Mouse (Mus musculus): ENCODE measurements at regions not wholly inside any gene's neighbourhood (a gene's known extent, or its start where the extent isn't known, plus 50 kb on each side); places are given as distances from the start of the nearest gene placed in this dataset.
"Not testable (repeated sequence)": the region's sequence is repeated elsewhere in the genome, so short reads cannot be mapped to it uniquely, and the experiment has no call there.

- DNase-seq (ENCODE audit: low read depth, low spot score): no peak
These were observed 491.2 kb upstream of the Hsf2 start for GRCm38 (mm10) chr10:56994969-56995368.

DNA sequence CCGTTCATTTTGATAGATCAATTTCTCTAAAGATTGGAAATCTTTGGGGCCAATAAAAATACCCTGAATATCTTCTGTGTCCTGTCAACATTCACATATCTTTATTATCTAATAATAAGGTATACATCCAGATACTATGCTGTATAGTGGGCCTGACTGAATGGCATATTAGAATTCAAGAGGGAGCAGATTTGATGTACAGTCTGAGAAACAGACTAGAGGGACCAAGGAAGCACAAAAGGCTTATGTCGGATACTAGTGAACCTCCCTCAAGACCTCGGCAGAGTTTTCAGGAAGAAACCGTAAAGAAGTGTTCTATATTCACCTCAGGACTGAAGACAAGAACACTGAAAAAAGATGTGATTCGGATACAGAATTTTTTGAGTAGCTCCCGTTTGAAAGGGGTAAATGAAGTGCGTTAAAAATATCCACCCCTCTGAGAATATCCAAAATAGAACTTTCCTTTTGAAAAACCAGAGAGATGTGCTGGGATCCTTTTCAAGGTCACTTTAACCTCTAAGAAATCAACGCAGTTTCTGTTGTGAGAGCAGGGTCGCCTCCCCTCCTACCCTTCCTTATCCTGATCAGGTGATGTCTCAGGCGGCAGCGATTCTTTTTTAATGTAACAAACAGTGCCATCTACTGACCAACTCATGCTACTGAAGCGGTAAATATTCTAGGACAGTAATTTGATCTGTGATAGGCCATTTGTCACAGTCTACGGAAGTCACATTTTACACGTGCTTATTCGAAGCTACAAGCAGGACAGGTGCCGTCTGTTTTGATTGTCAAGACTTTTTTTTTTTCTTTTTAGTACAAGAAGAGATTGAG is 485.1 kb upstream of the Hsf2 start:
- DNase-seq (ENCODE audit: low read depth, low spot score): peak; percentile 42

- no peak for DNase-seq (ENCODE audit: low read depth, low spot score)
These were observed 484.5 kb upstream of the Hsf2 start for GRCm38 (mm10) chr10:57001723-57002110.

DNA sequence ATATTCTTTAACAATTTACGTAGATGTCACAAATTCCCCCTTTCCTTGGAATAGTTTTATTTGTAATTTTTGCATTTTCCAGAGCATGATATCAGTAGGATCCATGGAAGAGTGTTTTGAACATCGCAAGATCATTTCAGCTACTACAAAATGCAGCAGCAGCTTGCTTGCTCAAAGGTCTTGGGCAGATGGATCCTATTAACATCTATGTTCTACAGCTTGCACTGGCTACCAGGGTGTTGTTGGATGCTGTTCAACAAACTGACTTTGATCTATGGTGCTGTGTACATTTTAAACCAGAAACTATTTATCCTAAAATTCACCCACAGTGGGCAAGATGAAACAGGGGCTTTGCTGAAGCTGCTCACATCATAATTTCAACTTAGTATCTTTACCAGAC is 448.5 kb upstream of the Hsf2 start:
- no peak for DNase-seq (ENCODE audit: low read depth, low spot score)

GRCm38 (mm10) chr10:57040201-57040600 is 446.0 kb upstream of the Hsf2 start:
- no peak for DNase-seq (ENCODE audit: low read depth, low spot score)

- DNase-seq (ENCODE audit: low read depth, low spot score): no peak
These were observed 440.2 kb upstream of the Hsf2 start for GRCm38 (mm10) chr10:57046021-57046420.

GRCm38 (mm10) chr10:57046891-57047290 is 439.3 kb upstream of the Hsf2 start:
- peak; percentile 23 for DNase-seq (ENCODE audit: low read depth, low spot score)

- no peak for DNase-seq (ENCODE audit: low read depth, low spot score)
These were observed 438.5 kb upstream of the Hsf2 start for GRCm38 (mm10) chr10:57047719-57048118.

GRCm38 (mm10) chr10:57053375-57053774 is 432.8 kb upstream of the Hsf2 start:
- DNase-seq (ENCODE audit: low read depth, low spot score): not testable (repeated sequence)

GRCm38 (mm10) chr10:57090131-57090530 is 396.1 kb upstream of the Hsf2 start:
- peak; percentile 69 for DNase-seq (ENCODE audit: low read depth, low spot score)

GRCm38 (mm10) chr10:57095920-57096319 is 390.3 kb upstream of the Hsf2 start:
- no peak for DNase-seq (ENCODE audit: low read depth, low spot score)

- no peak for DNase-seq (ENCODE audit: low read depth, low spot score)
These were observed 372.8 kb upstream of the Hsf2 start for GRCm38 (mm10) chr10:57113359-57113758.

GRCm38 (mm10) chr10:57114696-57115271 is 371.4 kb upstream of the Hsf2 start:
- DNase-seq (ENCODE audit: low read depth, low spot score): no peak

GRCm38 (mm10) chr10:57121514-57121913 is 364.7 kb upstream of the Hsf2 start:
- no peak for DNase-seq (ENCODE audit: low read depth, low spot score)

DNA sequence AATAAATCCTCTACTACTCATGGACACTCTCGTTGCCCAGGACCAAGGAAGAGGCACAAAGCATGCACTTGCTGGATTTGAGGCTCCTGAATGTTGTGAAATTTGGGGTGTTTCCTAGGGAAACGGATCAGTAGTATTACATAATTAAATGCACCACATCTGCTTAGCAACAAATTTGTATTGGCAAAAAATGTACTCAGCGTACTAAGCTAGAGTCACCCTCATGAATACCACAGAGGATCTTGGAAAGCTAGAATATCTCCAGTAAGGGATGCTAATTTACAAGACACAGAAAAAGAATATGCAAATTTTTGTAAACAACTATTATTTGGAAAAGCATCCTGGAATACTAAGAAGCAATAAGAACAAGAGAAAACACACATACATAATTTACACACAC is 359.0 kb upstream of the Hsf2 start:
- DNase-seq (ENCODE audit: low read depth, low spot score): peak; percentile 38

GRCm38 (mm10) chr10:57156426-57156825 is 329.8 kb upstream of the Hsf2 start:
- peak; percentile 53 for DNase-seq (ENCODE audit: low read depth, low spot score)

- DNase-seq (ENCODE audit: low read depth, low spot score): peak; percentile 65
These were observed 329.3 kb upstream of the Hsf2 start for GRCm38 (mm10) chr10:57156912-57157311.

DNA sequence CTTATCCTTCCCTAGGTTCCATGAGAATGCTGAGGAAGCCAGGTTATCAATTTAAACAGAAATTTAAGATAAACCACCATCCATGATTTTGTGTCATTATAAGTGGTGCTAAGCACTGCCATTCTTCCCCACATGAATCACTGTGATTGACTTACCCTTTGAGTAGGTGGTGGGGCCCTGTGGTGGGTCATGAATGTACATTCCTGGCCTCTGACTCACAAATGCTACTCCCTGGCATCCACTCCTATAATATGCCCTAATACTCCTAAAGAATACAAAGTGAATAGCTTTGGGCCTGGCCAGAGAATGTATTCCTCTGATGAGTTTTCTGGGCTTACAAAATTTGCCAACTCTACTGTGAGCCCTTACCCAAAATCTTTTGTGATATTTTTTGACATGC is 325.6 kb upstream of the Hsf2 start:
- DNase-seq (ENCODE audit: low read depth, low spot score): no peak

GRCm38 (mm10) chr10:57163359-57163758 is 322.8 kb upstream of the Hsf2 start:
- no peak for DNase-seq (ENCODE audit: low read depth, low spot score)

DNA sequence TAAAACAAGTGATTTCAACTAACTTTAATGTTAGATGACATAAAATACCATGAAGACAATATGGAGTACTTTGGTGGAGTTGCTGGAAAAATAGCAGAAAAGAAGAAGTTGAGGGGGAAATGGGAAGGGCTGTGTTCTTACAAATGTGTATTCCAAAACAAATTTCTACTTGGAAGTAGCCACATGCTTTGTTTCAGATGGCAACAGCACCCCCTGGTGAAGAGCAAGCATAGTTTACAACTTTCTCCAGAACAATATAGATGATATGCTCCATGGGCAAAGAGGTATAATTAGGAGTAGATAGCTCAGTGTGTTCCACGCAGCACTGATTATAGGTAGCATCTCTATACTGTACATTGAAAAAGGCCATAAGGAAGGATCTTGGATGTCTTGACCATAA is 302.6 kb upstream of the Hsf2 start:
- DNase-seq (ENCODE audit: low read depth, low spot score): peak; percentile 30

DNA sequence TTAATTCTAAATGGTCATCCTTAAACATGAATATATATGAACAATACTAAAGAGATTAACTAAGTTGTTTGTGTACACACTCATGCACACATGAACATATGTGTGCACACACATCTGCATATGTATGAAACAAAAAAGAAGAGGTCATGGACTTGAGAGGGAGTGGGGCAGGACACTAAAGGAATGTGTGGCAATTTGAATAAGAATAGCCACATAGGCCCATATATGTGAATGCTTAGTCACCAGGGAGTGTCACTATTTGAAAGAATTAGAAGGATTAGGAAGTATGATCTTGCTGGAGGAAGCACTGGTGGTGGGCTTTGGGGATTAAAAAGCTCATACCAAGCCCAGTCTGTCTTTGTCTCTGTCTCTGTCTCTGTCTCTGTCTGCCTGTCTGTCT is 275.5 kb upstream of the Hsf2 start:
- DNase-seq (ENCODE audit: low read depth, low spot score): no peak

GRCm38 (mm10) chr10:57231117-57231516 is 255.1 kb upstream of the Hsf2 start:
- DNase-seq (ENCODE audit: low read depth, low spot score): peak; percentile 58

- no peak for DNase-seq (ENCODE audit: low read depth, low spot score)
These were observed 205.0 kb upstream of the Hsf2 start for GRCm38 (mm10) chr10:57281220-57281619.

Data from skeletal muscle tissue, adult 2 months (tissue).